Mouse (Mus musculus) limb, embryonic 12.5 days (tissue): ENCODE measurements at regions not wholly inside any gene's neighbourhood (a gene's known extent, or its start where the extent isn't known, plus 50 kb on each side); places are given as distances from the start of the nearest gene placed in this dataset.

Source experiments
- ATAC-seq: fragments of 200-750 bp; cut with Nextera tagmentation; 2 replicates; pipeline ENCODE4 v1.8.0; 2017; ENCODE audit warnings: low read depth, moderate TSS enrichment; ENCODE audit not compliant: insufficient number of reproducible peaks, insufficient read depth, low FRiP score, low TSS enrichment
- H3K27ac ChIP-seq: fragments of 300-500 bp; sonication (generic); 2 replicates; pipeline ENCODE4 v1.5.1; 2016; ENCODE audit warnings: mild to moderate bottlenecking, moderate library complexity
- H3K27me3 ChIP-seq: fragments of 300-500 bp; sonication (generic); 2 replicates; pipeline ENCODE4 v1.6.1; 2016; ENCODE audit warnings: mild to moderate bottlenecking, moderate library complexity
- H3K36me3 ChIP-seq: fragments of 300-500 bp; sonication (generic); 2 replicates; pipeline ENCODE4 v1.6.1; 2016; ENCODE audit warnings: mild to moderate bottlenecking, moderate library complexity
- H3K4me1 ChIP-seq: fragments of 300-500 bp; sonication (generic); replicated peaks from 2 replicates; pipeline ENCODE4 v1.6.1; 2016
- H3K4me2 ChIP-seq: fragments of 300-500 bp; sonication (generic); 2 replicates; pipeline ENCODE4 v1.6.1; 2016; ENCODE audit warnings: mild to moderate bottlenecking, moderate library complexity
- H3K4me3 ChIP-seq: fragments of 300-500 bp; sonication (generic); replicated peaks from 2 replicates; pipeline ENCODE4 v1.5.1; 2016; ENCODE audit warnings: mild to moderate bottlenecking
- H3K9ac ChIP-seq: fragments of 300-500 bp; sonication (generic); replicated peaks from 2 replicates; pipeline ENCODE4 v1.6.1; 2016; ENCODE audit warnings: mild to moderate bottlenecking, moderate library complexity
- H3K9me3 ChIP-seq: fragments of 300-500 bp; sonication (generic); 2 replicates; pipeline ENCODE4 v1.6.1; 2016; ENCODE audit warnings: mild to moderate bottlenecking, moderate library complexity
- WGBS: fragments of 180-500 bp; shearing (Covaris S2); methylation state at CpG from one replicate; pipeline ENCODE4 v1.1.7; 2016; 5-methylcytosine and 5-hydroxymethylcytosine counted together

DNA sequence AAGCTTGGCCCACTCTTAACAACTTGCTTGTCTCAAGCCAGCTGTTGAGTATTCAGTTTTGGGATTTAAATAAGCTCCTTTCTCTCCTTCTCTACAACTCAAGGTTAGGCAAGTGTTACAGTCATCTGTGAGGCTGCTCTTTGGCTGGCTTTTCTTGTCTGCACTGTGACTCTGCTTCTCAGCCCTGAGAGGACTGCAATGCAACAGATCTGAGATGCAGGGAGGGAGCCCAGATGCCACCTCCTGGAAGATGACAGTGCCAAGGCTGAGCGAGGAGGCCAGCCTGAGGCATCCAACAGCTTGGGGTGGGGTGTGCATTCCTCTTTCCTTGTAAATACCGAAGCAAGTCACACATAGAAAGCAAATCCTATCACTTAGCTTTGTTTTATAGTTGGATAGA, 86.2 kb upstream of the Arhgap32 start:
- H3K27ac ChIP-seq: no peak overlapping the region
- WGBS: 57% methylated on average over 2 of the region's 2 CpGs
- no peak overlapping the region for H3K4me3 ChIP-seq

DNA sequence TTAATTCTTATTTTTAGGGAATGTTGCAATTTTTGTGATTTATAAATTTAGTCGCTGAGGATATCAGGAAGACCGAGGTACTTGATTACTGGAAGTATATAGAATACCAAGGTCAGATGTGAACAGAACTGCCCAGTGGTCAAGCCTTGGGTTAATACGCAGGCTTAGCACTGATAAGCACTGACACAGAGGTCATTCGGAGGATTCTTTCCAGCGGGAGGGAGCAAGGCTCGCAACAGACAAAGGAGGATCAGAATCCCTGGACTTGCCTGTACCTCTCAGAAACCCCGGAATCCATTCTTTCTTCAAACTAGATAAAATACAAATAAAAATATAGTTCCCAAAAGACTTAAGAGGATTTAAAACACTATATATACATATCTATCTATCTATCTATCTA, 85.7 kb upstream of the Arhgap32 start:
- H3K4me1 ChIP-seq: peaks cover 15% of the 10 kb centered on the region

More for the DNA sequence above, 86.2 kb upstream of the Arhgap32 start:
- Histone ChIP-seq H3K4me2 (no peak overlapping the region), H3K27me3 (no peaks in the 10 kb centered on the region), H3K36me3 (no peaks in the 10 kb centered on the region), H3K9ac (no peak overlapping the region), H3K4me1 (peaks cover 19% of the 10 kb centered on the region), H3K9me3 (no peaks in the 10 kb centered on the region)
- no peak for ATAC-seq

DNA sequence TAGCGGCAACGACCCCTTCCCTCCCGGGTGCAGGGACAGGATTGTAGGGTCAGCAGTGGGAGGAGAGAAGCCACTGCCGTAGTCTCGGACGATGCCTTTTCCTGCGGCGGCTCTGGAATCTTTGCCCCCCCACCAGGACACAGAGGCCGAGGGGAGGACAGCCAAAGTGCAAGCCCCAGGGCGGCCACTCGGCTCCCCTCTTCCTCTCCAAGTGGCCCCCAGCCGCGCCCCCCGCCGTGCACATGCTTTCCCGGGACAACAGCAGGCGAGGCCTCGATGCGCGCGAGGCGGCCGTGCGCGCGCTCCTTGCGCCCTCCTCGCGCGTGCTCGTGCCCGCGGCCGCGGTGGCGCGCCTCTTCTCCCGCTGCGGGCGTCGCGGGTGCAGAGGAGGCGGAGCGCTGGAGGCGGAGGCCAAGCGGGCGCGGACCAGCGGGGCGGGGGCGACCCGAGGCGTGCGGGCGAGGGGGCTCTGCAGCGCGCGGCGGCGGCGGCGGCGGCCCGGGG, 83.9 kb upstream of the Arhgap32 start:
- peak; percentile 84 for ATAC-seq
- Histone ChIP-seq H3K4me2 (peak overlapping the region; percentile 77), H3K36me3 (no peaks in the 10 kb centered on the region), H3K4me3 (peak overlapping the region; percentile 84), H3K4me1 (peaks cover 15% of the 10 kb centered on the region), H3K27me3 (no peaks in the 10 kb centered on the region), H3K27ac (peak overlapping the region; percentile 69; the same call in 1 of the 2 replicates), H3K9ac (peak overlapping the region; percentile 93), H3K9me3 (no peaks in the 10 kb centered on the region)
- WGBS: under 1% methylated on average over 60 of the region's 64 CpGs

More for the DNA sequence above, 85.7 kb upstream of the Arhgap32 start:
- Histone ChIP-seq H3K9ac (no peak overlapping the region), H3K4me3 (no peak overlapping the region), H3K27me3 (no peaks in the 10 kb centered on the region), H3K36me3 (no peaks in the 10 kb centered on the region), H3K27ac (no peak overlapping the region), H3K4me2 (no peak overlapping the region), H3K9me3 (no peaks in the 10 kb centered on the region)
- ATAC-seq: no peak
- WGBS: 75% methylated on average over 7 of the region's 7 CpGs

DNA sequence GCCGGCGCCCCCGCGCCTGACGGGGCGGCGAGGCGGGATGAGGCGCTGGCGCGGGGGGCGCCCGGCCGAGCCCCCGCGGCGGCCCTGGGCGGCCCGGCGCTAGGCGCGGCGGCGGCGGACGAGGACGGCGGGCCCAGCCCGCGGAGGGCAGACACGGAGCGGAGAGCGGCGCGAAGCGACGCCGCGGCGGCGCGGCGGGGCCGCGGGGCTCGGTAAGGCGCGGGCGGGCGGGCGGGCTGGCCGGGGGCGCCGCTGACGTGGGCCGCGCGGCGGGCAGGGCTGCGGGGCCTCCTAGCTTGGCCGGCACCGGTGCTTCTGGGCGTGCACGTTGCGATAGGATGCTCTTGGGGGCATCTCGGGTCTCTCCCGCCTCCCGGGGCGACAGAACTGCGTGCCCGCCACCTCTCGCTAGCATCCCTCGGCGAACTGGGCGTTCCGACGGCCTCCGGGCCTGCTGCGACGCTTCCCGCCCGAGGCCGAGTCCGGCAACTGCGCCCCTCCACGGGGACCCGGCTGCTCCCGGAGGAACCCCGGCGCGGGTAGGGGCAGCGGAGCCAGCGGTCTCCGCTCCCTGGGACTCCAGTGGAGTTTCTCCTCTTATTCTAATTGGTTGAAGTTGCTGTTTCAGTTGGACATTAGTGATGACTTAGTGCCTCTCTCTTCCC, 83.3 kb upstream of the Arhgap32 start:
- Histone ChIP-seq H3K4me2 (peak overlapping the region; percentile 77), H3K27ac (0 out of 2 replicates have a peak overlapping the region, but pooled peaks have one; percentile 69), H3K27me3 (no peaks in the 10 kb centered on the region), H3K9me3 (no peaks in the 10 kb centered on the region), H3K4me1 (peaks cover 15% of the 10 kb centered on the region), H3K36me3 (no peaks in the 10 kb centered on the region), H3K9ac (peak overlapping the region; percentile 93), H3K4me3 (peak overlapping the region; percentile 84)
- under 1% methylated on average over 73 of the region's 94 CpGs for WGBS
- peak; percentile 75 for ATAC-seq

DNA sequence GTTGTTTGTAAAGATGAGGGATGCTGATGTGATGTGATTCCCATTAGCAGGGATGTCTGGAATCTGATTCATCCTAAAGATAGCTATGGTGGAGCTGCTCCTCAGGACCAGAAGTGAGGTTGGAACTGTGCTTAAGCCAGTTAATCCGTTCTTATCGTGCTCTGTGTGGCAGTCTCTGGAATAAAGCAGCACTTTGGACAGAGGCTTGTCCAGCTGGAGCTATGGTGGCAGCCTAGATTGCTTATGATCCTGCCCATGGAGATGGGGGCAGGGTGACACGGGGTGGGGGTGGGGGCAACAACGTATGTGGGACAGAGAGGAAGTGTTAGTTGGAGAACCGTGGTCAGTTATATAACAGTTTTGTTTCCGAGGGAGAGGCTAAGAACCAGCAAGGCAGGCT, 82.0 kb upstream of the Arhgap32 start:
- Histone ChIP-seq H3K27me3 (no peaks in the 10 kb centered on the region), H3K9me3 (no peaks in the 10 kb centered on the region), H3K36me3 (no peaks in the 10 kb centered on the region), H3K9ac (no peak overlapping the region), H3K27ac (no peak overlapping the region), H3K4me3 (peak overlapping the region; percentile 84; the same call in 1 of the 2 replicates), H3K4me2 (peak overlapping the region; percentile 72), H3K4me1 (peaks cover 15% of the 10 kb centered on the region)
- ATAC-seq: no peak
- WGBS: 6% methylated on average over 6 of the region's 6 CpGs

DNA sequence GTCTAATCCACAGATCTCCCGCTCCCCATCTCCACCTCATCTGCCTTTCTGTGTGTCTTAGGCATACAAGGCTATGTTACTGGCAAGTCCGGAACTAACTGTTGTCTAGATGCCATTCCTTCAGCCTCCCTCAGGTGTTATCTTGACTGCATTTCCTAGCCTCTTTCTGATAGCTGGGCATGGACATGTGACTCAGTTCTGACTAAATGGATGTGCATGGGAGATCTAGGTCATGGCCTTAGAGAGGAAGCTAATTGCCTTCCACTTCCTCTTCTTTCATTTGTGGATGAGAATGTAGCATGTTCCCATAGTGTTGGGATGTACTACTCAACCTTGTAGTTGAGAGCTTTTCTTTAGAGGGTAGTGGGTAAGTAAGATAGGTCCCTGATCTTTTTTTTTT, 75.9 kb upstream of the Arhgap32 start:
- no peak for ATAC-seq
- H3K4me2 ChIP-seq: no peak overlapping the region
- no peaks in the 10 kb centered on the region; the same call in 1 of the 2 replicates for H3K4me1 ChIP-seq
- H3K4me3 ChIP-seq: no peak overlapping the region
- no peaks in the 10 kb centered on the region for H3K36me3 ChIP-seq
- no peak overlapping the region for H3K27ac ChIP-seq
- H3K9me3 ChIP-seq: no peaks in the 10 kb centered on the region
- 96% methylated on average over 2 of the region's 2 CpGs for WGBS
- no peak overlapping the region for H3K9ac ChIP-seq
- H3K27me3 ChIP-seq: no peaks in the 10 kb centered on the region

DNA sequence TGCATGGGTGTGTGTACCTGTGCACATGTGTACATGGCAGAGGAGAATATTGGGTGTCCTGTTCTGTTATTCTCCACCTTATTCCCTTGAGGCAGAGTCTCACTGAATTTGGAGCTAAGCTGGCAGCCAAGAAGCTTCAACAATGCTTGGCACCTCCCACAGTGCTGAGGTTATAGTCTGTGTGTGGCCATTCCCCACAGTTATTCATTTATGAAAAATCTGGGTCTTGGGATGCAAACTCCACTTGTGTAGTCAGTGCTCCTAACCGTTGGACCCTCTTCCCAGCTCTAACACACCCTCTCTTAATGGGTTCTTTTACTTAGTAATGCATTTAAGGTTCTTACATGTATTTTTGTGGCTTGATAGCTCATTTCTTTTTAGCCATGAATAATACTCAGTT, 72.6 kb upstream of the Arhgap32 start:
- no peaks in the 10 kb centered on the region for H3K36me3 ChIP-seq
- no peak for ATAC-seq

DNA sequence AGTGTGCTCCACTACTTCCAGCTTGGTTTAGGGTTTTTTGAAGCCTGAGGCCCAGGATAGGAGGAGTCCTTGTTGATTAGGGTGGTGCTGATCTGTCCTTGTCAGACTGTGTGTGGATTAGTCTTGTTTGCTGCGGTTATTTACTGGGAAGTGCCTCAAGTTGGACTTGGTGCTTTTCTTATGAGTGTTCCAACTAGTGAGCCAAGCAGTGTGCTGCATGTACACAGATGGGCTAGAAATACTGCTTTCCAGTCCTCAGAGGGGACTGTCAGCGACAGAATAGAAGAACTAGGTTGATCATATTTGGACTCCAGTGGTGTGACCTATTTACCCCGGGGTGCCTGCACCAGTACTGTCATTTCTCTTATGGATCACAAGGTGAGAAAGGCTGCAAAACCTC, 69.1 kb upstream of the Arhgap32 start:
- no peak overlapping the region for H3K4me2 ChIP-seq
- H3K4me1 ChIP-seq: peaks cover 6% of the 10 kb centered on the region; the same call in 1 of the 2 replicates
- H3K9ac ChIP-seq: no peak overlapping the region
- ATAC-seq: no peak
- no peaks in the 10 kb centered on the region for H3K9me3 ChIP-seq
- H3K4me3 ChIP-seq: no peak overlapping the region
- no peak overlapping the region for H3K27ac ChIP-seq
- WGBS: 94% methylated on average over 3 of the region's 3 CpGs
- no peaks in the 10 kb centered on the region for H3K36me3 ChIP-seq
- H3K27me3 ChIP-seq: no peaks in the 10 kb centered on the region

More for the DNA sequence above, 72.6 kb upstream of the Arhgap32 start:
- no peaks in the 10 kb centered on the region for H3K27me3 ChIP-seq
- no peak overlapping the region for H3K4me3 ChIP-seq
- H3K4me2 ChIP-seq: no peak overlapping the region
- H3K9me3 ChIP-seq: no peaks in the 10 kb centered on the region
- no peak overlapping the region for H3K27ac ChIP-seq
- WGBS: 94% methylated on average over 1 of the region's 1 CpGs
- no peak overlapping the region for H3K9ac ChIP-seq
- H3K4me1 ChIP-seq: no peaks in the 10 kb centered on the region; the same call in 1 of the 2 replicates

DNA sequence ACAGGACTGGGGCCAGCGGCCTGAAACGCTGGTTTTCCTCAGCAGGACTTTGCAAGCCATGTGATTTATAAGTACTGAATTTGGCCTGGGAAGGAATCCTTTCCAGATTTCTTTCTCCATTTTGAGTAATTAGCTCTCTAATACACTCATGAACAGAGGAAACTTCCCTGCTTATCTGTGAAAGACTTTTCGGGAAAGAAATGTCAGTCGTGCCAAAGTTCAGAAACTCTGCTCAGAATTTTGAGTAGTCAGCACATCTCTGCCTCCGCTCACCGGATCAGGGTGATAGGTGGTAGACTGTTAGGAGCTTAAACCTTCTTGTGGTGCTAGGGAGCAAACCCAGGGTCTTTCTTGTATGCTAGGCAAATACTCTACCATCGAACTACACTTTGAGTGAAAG, 67.0 kb upstream of the Arhgap32 start:
- 75% methylated on average over 7 of the region's 7 CpGs for WGBS
- no peaks in the 10 kb centered on the region for H3K36me3 ChIP-seq
- H3K4me2 ChIP-seq: no peak overlapping the region

DNA sequence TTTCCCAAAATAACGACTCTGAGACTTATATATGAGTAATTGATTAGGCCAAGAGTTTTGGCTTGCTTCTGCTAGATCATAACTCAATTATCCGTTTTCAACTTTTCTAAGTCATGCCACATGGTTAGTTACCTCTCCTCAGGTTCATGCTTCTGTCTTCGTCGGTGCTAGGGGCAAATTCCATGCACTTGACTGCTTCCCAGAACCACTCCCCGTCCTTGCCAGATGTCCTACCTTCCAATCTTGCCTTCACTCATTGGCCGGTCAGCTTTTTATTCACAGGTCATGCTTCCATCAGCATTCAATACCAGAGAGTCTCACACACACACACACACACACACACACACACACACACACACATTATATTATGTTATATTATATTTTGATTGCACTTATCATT, 66.4 kb upstream of the Arhgap32 start:
- Histone ChIP-seq H3K27me3 (no peaks in the 10 kb centered on the region), H3K4me3 (no peak overlapping the region), H3K4me1 (peaks cover 16% of the 10 kb centered on the region), H3K4me2 (no peak overlapping the region), H3K36me3 (no peaks in the 10 kb centered on the region), H3K27ac (no peak overlapping the region), H3K9me3 (no peaks in the 10 kb centered on the region), H3K9ac (no peak overlapping the region)
- WGBS: 78% methylated on average over 6 of the region's 6 CpGs
- ATAC-seq: no peak

More for the DNA sequence above, 67.0 kb upstream of the Arhgap32 start:
- Histone ChIP-seq H3K27ac (no peak overlapping the region), H3K9me3 (no peaks in the 10 kb centered on the region), H3K27me3 (no peaks in the 10 kb centered on the region), H3K4me3 (no peak overlapping the region), H3K4me1 (peaks cover 16% of the 10 kb centered on the region), H3K9ac (no peak overlapping the region)
- ATAC-seq: no peak

DNA sequence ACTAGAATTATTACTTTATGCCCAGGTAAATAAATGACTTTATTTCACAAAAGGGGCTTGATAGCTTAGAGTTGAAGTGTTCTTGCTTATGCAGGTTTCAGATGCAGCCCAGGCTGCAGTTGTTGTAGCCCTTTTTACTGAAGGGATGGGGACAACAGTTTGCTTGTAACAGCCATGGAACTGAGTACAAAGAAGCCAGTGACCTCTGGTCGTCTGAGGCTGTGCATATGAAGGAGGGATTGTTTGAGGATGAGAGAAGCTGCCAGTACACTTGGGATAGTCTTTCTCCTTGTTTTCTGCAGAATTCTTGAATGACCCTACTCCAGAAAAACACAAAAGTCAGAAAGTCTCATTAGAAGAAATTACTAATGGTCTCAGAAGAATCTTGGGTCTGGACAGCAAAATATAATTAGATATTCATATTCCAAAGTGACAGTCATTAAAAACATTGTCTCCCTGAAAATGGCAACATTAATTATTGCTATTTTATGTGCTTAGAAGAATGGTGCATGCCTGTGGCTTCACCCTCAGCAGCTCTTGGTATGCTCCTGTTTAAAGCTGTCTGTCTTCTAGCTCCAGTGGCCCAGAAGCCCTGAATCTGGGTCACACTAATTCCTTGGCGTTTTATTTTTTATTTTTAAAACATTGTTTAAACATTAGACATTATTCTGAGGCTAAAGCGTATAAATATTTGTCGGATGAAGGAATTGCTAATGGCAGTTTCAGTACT, 61.9 kb upstream of the Arhgap32 start:
- Histone ChIP-seq H3K36me3 (no peaks in the 10 kb centered on the region), H3K27me3 (no peaks in the 10 kb centered on the region), H3K4me2 (no peak overlapping the region), H3K9me3 (no peaks in the 10 kb centered on the region), H3K9ac (no peak overlapping the region), H3K4me1 (peaks cover 16% of the 10 kb centered on the region), H3K27ac (no peak overlapping the region), H3K4me3 (no peak overlapping the region)
- 74% methylated on average over 4 of the region's 4 CpGs for WGBS
- ATAC-seq: no peak
